ENCODE assay signal across 8 mouse cellular contexts in genomic region chr2:129591897-129592296, GRCm38 (mm10). TPM values are rescaled to one million over a fixed set of nuclear protein-coding genes. Genes with fewer than 3 reads are reported as not detected.
DNase-seq lines count a peak whose midpoint lies in the region; ATAC-seq and TF ChIP-seq lines count a peak whose summit lies in the region.

No protein-coding gene starts in this region.

- no peaks in the 10 kb centered on the region for H3K9me3 ChIP-seq in embryonic facial prominence, embryonic 11.5 days (replicated peaks; ENCODE audit: control insufficient read depth, low read length)
- H3K9me3 ChIP-seq in intestine, postnatal 0 days (ENCODE audit: control insufficient read depth), result no peaks in the 10 kb centered on the region
- no peaks in the 10 kb centered on the region for H3K9me3 ChIP-seq in midbrain, embryonic 14.5 days (ENCODE audit: control insufficient read depth, low read length)

- no peak overlapping the region; the same call in 1 of the 2 replicates for H3K4me3 ChIP-seq in embryonic facial prominence, embryonic 11.5 days (ENCODE audit: low read depth, low read length)
- no peak overlapping the region for H3K4me3 ChIP-seq in intestine, postnatal 0 days (ENCODE audit: low read depth, low read length)
- H3K4me3 ChIP-seq in midbrain, embryonic 14.5 days (replicated peaks; ENCODE audit: low read depth, low read length), result peak overlapping the region; percentile 77; the same call in 1 of the 2 replicates

- no peaks in the 10 kb centered on the region for H3K36me3 ChIP-seq in embryonic facial prominence, embryonic 11.5 days (replicated peaks; ENCODE audit: control insufficient read depth, insufficient read depth, low read depth, low read length)
- H3K36me3 ChIP-seq in intestine, postnatal 0 days (ENCODE audit: control insufficient read depth, insufficient read depth), result no peaks in the 10 kb centered on the region
- no peaks in the 10 kb centered on the region for H3K36me3 ChIP-seq in midbrain, embryonic 14.5 days (ENCODE audit: control insufficient read depth, insufficient read depth, low read length)

- no peak overlapping the region for H3K4me2 ChIP-seq in embryonic facial prominence, embryonic 11.5 days (ENCODE audit: low read depth, low read length)
- peak overlapping the region; percentile 95 for H3K4me2 ChIP-seq in intestine, postnatal 0 days (replicated peaks; ENCODE audit: low read depth)
- H3K4me2 ChIP-seq in midbrain, embryonic 14.5 days (ENCODE audit: low read length), result peak overlapping the region; percentile 82

- TF ChIP-seq CTCF in intestine, postnatal 0 days (IDR thresholded peaks at IDR 0.05; ENCODE audit: low read depth), result no peak

- no peak overlapping the region for H3K27ac ChIP-seq in embryonic facial prominence, embryonic 11.5 days (replicated peaks; ENCODE audit: low read depth, low read length)
- no peak overlapping the region for H3K27ac ChIP-seq in intestine, postnatal 0 days (ENCODE audit: low read depth, low read length)
- H3K27ac ChIP-seq in midbrain, embryonic 14.5 days (replicated peaks; ENCODE audit: low read depth, low read length), result peak overlapping the region; percentile 89

- peak overlapping the region; percentile 86; the same call in 1 of the 2 replicates for H3K9ac ChIP-seq in embryonic facial prominence, embryonic 11.5 days (replicated peaks; ENCODE audit: low read length)
- no peak overlapping the region for H3K9ac ChIP-seq in intestine, postnatal 0 days (ENCODE audit: low read depth, low read length)
- no peak overlapping the region for H3K9ac ChIP-seq in midbrain, embryonic 14.5 days (replicated peaks; ENCODE audit: low read length)

- H3K4me1 ChIP-seq in embryonic facial prominence, embryonic 11.5 days (ENCODE audit: control insufficient read depth, insufficient read depth, low read length), result no peaks in the 10 kb centered on the region; the same call in 1 of the 2 replicates
- H3K4me1 ChIP-seq in intestine, postnatal 0 days (replicated peaks; ENCODE audit: control insufficient read depth, insufficient read depth, low read length), result peaks cover 3% of the 10 kb centered on the region; the same call in 1 of the 2 replicates
- H3K4me1 ChIP-seq in midbrain, embryonic 14.5 days (ENCODE audit: control insufficient read depth, insufficient read depth, low read length), result peaks cover 24% of the 10 kb centered on the region

- no peak for ATAC-seq in embryonic facial prominence, embryonic 11.5 days (replicated peaks; ENCODE audit: insufficient number of reproducible peaks, low FRiP score, low TSS enrichment, low read depth)
- no peak for ATAC-seq in intestine, postnatal 0 days
- ATAC-seq in midbrain, embryonic 14.5 days (ENCODE audit: low FRiP score, low TSS enrichment), result no peak
- ATAC-seq in cerebellum, adult (ENCODE audit: insufficient number of reproducible peaks, low FRiP score, low TSS enrichment), result no peak

- peak; percentile 93 for DNase-seq in heart, adult 11 months
- DNase-seq in heart, postnatal 36 days, result no peak
- no peak for DNase-seq in embryonic facial prominence, embryonic 11.5 days (ENCODE audit: low spot score)
- DNase-seq in midbrain, embryonic 14.5 days, result no peak
- no peak for DNase-seq in urinary bladder, adult 18-20 months (ENCODE audit: low spot score in 2 of 2)
- no peak for DNase-seq in cerebellum, postnatal 10 days

- no peaks in the 10 kb centered on the region for H3K27me3 ChIP-seq in embryonic facial prominence, embryonic 11.5 days (ENCODE audit: control insufficient read depth, insufficient read depth, low read length)
- no peaks in the 10 kb centered on the region for H3K27me3 ChIP-seq in intestine, postnatal 0 days (replicated peaks; ENCODE audit: control insufficient read depth, insufficient read depth, low read length)
- H3K27me3 ChIP-seq in midbrain, embryonic 14.5 days (ENCODE audit: control insufficient read depth, insufficient read depth, low read length), result no peaks in the 10 kb centered on the region

- WGBS in embryonic facial prominence, embryonic 11.5 days, result 81% methylated on average over 4 of the region's 4 CpGs
- WGBS in intestine, postnatal 0 days, result 92% methylated on average over 4 of the region's 4 CpGs
- 91% methylated on average over 4 of the region's 4 CpGs for WGBS in midbrain, embryonic 14.5 days

- intact Hi-C loops in heart, postnatal 36 days (cut with DNase I), result loop anchor here (2.0 to 5.0 kb wide), 5 partner anchors 40 to 210 kb away; partner anchors contain the start of genes F830045P16Rik and Stk35

RNA-seq across cellular contexts. Expression of gene Sirpa, which starts 0.7 kb away (rescaled TPM):
- 10 to 100 TPM; 27.0 to 32.2 TPM for total RNA-seq in heart, postnatal 36 days (2021)
- polyA plus RNA-seq in embryonic facial prominence, embryonic 11.5 days (2014; fragmentation: Nextera tagmentation; extraction: Ambion mirVana), result 20.9 and 21.2 TPM in 2 replicates
- polyA plus RNA-seq in intestine, postnatal 0 days (2015; fragmentation: Nextera tagmentation; extraction: Ambion mirVana), result 9.5 and 9.7 TPM in 2 replicates
- 28.3 and 35.7 TPM in 2 replicates for polyA plus RNA-seq in midbrain, embryonic 14.5 days (2014; fragmentation: Nextera tagmentation; extraction: Ambion mirVana)

RNA-seq across cellular contexts. Expression of gene F830045P16Rik, which starts 55.5 kb away (rescaled TPM):
- under 1 TPM; 0.14 to 0.19 TPM for total RNA-seq in heart, postnatal 36 days (2021)
- polyA plus RNA-seq in embryonic facial prominence, embryonic 11.5 days (2014; fragmentation: Nextera tagmentation; extraction: Ambion mirVana), result not detected in 2 replicates
- not detected in 2 replicates for polyA plus RNA-seq in intestine, postnatal 0 days (2015; fragmentation: Nextera tagmentation; extraction: Ambion mirVana)
- not detected in 2 replicates for polyA plus RNA-seq in midbrain, embryonic 14.5 days (2014; fragmentation: Nextera tagmentation; extraction: Ambion mirVana)
